Mouse (Mus musculus): ENCODE results near the gene Abcg1.

- TF ChIP-seq MXI1 (IDR thresholded peaks at IDR 0.05; ENCODE audit: low read depth, low read length) (no peak), CHD2 (IDR thresholded peaks at IDR 0.05; ENCODE audit: low read length) (no peak), POLR2A (IDR thresholded peaks at IDR 0.05; ENCODE audit: low read depth, low read length) (no peak), CTCF (conservative IDR thresholded peaks at IDR 0.05 in 1 of 2, IDR thresholded peaks at IDR 0.05 in 1 of 2; ENCODE audit: low read depth in 2 of 2, low read length in 2 of 2) (no peak), ETS1 (conservative IDR thresholded peaks at IDR 0.05; ENCODE audit: low read depth, low read length) (no peak)
Observed at GRCm38 (mm10) chr17:31086196-31086595, 28.7 kb downstream of the Abcg1 start.

All from CH12.LX (cell line).